Mouse (Mus musculus) forebrain, embryonic 12.5 days (tissue): Measurements from ENCODE around the gene Gm45140. TPM values are rescaled to one million over a fixed set of nuclear protein-coding genes. Genes with fewer than 3 reads are reported as not detected.

Experiments
- ATAC-seq: fragments of 200-750 bp; cut with Nextera tagmentation; 2 replicates; pipeline ENCODE4 v1.8.0; 2017; ENCODE audit warnings: moderate TSS enrichment; ENCODE audit not compliant: low FRiP score
- H3K27ac ChIP-seq: fragments of 300-500 bp; sonication (generic); 2 replicates; pipeline ENCODE4 v1.5.1; 2016; ENCODE audit warnings: mild to moderate bottlenecking
- H3K27me3 ChIP-seq: fragments of 300-500 bp; sonication (generic); 2 replicates; pipeline ENCODE4 v1.6.1; 2016; ENCODE audit warnings: mild to moderate bottlenecking
- H3K36me3 ChIP-seq: fragments of 300-500 bp; sonication (generic); replicated peaks from 2 replicates; pipeline ENCODE4 v1.6.1; 2016; ENCODE audit warnings: mild to moderate bottlenecking
- H3K4me1 ChIP-seq: fragments of 300-500 bp; sonication (generic); 2 replicates; pipeline ENCODE4 v1.6.1; 2016
- H3K4me2 ChIP-seq: fragments of 300-500 bp; sonication (generic); 2 replicates; pipeline ENCODE4 v1.6.1; 2016; ENCODE audit warnings: mild to moderate bottlenecking, moderate library complexity
- H3K4me3 ChIP-seq: fragments of 300-500 bp; sonication (generic); replicated peaks from 2 replicates; pipeline ENCODE4 v1.5.1; 2016; ENCODE audit warnings: mild to moderate bottlenecking
- H3K9ac ChIP-seq: fragments of 300-500 bp; sonication (generic); 2 replicates; pipeline ENCODE4 v1.6.1; 2016; ENCODE audit warnings: mild to moderate bottlenecking
- H3K9me3 ChIP-seq: fragments of 300-500 bp; sonication (generic); 2 replicates; pipeline ENCODE4 v1.6.1; 2016
- WGBS: fragments of 180-500 bp; shearing (Covaris S2); methylation state at CpG from one replicate; pipeline ENCODE4 v1.1.7; 2016; 5-methylcytosine and 5-hydroxymethylcytosine counted together
- polyA plus RNA-seq: library from polyadenylated mRNA; unstranded; fragments of >200 nt; fragmentation: Nextera tagmentation; extraction: Ambion mirVana; gene quantifications from 2 replicates; pipeline ENCODE4 v1.2.1, GENCODE M21; 2016

The Gm45140 gene
- polyA plus RNA-seq, 1 experiment from 2014 or later = 3.3 TPM

DNA sequence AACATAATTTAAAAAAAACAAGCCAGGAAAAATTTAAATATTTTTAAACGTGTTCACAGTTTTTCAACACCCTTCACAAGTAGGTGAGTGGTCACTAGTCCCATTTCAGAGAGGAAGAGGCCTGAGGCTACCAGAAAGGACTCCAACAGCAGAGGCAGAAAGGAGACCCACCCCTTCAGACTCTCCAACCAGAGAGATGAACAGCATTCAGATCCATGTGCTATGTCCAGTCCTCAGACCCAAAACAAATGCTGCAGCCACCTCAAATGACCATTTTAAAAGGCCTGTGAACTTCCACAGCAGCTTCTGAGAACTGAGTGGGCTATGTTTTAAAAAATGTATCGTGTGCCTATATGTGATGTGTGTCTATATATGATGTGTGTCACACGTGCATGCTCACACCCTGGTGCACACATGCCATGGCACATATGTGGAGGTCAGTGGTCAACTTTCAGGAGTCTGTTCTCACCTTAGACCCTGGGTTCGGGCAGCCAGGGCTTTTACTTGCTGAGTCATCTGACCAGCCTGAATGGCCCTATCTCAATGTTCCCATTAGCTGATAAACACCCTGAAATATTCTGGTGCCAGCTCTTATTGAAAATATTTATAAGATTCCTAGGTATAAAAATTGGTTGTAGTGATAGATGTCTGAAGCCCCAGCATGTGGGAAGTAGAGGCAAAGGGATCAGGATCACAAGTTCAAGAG is 27.7 kb downstream of the Gm45140 start:
- no peaks in the 10 kb centered on the region for H3K36me3 ChIP-seq
- no peaks in the 10 kb centered on the region for H3K9me3 ChIP-seq
- no peak overlapping the region for H3K4me2 ChIP-seq
- H3K27ac ChIP-seq = no peak overlapping the region
- peaks cover 19% of the 10 kb centered on the region for H3K4me1 ChIP-seq
- no peak for ATAC-seq
- H3K27me3 ChIP-seq = no peaks in the 10 kb centered on the region
- H3K4me3 ChIP-seq = no peak overlapping the region
- H3K9ac ChIP-seq = no peak overlapping the region
- WGBS = 86% methylated on average over 4 of the region's 4 CpGs

DNA sequence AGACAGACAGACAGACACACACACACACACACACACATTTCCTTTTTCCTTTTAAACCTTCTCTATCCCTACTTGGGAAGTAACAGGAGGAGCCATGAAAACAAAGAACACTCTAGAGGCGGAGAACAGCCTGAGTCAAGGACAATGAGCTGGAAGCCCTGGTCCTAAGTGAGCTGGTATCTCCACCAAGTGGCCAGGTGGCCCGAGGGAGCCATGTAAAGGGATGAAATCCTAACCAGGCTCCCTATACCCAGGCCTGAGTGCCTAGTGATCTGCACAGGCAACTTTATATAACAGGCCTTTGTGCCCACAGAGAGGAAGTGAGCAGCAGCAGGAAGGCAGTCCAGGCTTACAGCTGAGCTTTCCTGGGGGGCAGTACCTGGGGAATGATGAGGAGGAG is 28.7 kb downstream of the Gm45140 start:
- ATAC-seq = no peak
- Histone ChIP-seq H3K4me3 (no peak overlapping the region), H3K27me3 (no peaks in the 10 kb centered on the region)

DNA sequence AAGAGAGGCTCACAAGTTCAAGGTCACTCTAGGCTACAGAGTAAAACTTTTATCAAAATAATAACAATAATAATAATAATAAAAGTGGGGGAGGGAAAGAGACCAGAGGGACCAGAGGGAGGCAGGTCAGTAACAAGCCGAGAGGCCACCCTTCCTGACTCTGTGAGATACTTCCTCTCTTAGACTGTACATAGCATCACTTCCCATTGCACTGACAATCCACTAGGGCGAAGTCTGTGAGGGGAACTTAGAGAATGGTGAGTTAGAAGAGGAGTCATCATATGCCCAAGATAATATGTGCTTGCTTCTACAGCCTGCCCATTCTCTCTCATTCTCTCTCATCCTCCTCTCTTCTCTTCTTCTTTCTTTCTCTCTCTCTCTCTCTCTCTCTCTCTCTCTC is 29.6 kb downstream of the Gm45140 start:
- H3K9ac ChIP-seq = no peak overlapping the region
- H3K27me3 ChIP-seq = no peaks in the 10 kb centered on the region
- H3K9me3 ChIP-seq = no peaks in the 10 kb centered on the region
- no peak for ATAC-seq
- no peak overlapping the region for H3K27ac ChIP-seq
- no peak overlapping the region for H3K4me3 ChIP-seq
- H3K4me2 ChIP-seq = no peak overlapping the region
- H3K36me3 ChIP-seq = no peaks in the 10 kb centered on the region
- 79% methylated on average over 2 of the region's 2 CpGs for WGBS
- peaks cover 9% of the 10 kb centered on the region for H3K4me1 ChIP-seq

More for the DNA sequence above, 28.7 kb downstream of the Gm45140 start:
- peaks cover 11% of the 10 kb centered on the region for H3K4me1 ChIP-seq
- no peak overlapping the region for H3K27ac ChIP-seq
- no peaks in the 10 kb centered on the region for H3K36me3 ChIP-seq
- no peaks in the 10 kb centered on the region for H3K9me3 ChIP-seq
- H3K4me2 ChIP-seq = no peak overlapping the region
- H3K9ac ChIP-seq = no peak overlapping the region
- 57% methylated on average over 2 of the region's 2 CpGs for WGBS

DNA sequence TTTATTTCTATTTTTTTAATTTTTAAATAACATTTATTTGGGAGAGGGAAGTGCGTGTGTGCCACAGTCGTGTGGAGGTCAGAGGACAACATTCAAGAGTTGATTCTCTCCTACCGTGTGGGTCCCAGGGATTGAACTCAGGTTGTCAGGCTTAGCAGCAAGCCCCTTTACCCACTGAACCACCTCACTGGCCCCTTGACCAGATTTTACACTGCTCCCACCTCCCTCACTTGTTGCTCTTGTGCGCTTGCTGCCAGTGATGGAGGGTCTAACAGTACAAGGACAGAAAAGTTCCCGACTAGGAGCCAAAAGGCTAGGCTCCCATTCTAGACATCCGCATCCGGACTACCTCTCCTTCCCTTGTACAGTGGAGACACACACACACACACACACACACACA is 30.1 kb downstream of the Gm45140 start:
- Histone ChIP-seq H3K4me2 (no peak overlapping the region), H3K27me3 (no peaks in the 10 kb centered on the region), H3K4me1 (peaks cover 3% of the 10 kb centered on the region; the same call in 1 of the 2 replicates), H3K9me3 (no peaks in the 10 kb centered on the region), H3K4me3 (no peak overlapping the region), H3K9ac (no peak overlapping the region), H3K36me3 (no peaks in the 10 kb centered on the region), H3K27ac (no peak overlapping the region)
- no peak for ATAC-seq
- WGBS = 94% methylated on average over 7 of the region's 7 CpGs

DNA sequence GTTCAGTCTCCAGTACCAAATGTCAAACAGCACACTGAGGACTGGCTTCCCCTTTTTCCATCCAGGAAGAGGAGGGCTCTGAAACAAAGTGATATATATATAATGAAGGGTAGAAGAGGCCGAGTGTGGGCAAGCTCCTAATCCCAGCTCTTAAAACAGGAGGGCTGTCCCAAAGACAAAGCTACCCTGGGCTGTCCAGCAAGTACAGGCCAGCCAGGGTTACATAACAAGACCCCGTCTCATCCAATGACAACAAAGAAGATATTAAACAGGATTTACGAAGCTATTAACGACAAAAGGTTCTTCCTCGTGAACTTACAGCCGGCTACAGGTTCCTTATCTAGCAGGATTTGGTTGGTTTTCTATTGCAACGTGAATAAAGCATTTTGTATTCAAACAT is 30.7 kb downstream of the Gm45140 start:
- Histone ChIP-seq H3K9ac (no peak overlapping the region), H3K36me3 (no peaks in the 10 kb centered on the region), H3K27ac (no peak overlapping the region), H3K4me1 (no peaks in the 10 kb centered on the region), H3K4me3 (no peak overlapping the region), H3K27me3 (no peaks in the 10 kb centered on the region), H3K9me3 (no peaks in the 10 kb centered on the region), H3K4me2 (no peak overlapping the region)
- no peak for ATAC-seq
- WGBS = 83% methylated on average over 7 of the region's 7 CpGs

DNA sequence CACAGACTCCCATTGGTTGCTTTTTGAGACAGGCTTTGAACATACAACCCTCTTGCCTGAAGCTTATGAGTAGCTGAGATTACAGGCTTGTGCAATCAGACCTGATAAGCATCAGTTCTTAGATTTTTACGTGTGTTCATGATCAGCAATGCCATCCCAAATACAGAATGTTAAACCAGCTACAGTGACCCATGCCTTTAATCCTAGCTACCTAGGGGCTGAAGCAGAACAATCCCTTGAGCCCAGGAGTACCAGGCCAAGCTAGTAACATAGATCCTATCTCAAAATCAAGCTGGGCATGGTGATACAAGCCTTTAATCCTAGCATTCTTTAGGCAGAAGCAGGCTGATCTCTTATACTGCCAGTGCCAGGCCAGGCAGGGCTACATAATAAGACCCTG is 31.6 kb downstream of the Gm45140 start:
- Histone ChIP-seq H3K36me3 (no peaks in the 10 kb centered on the region), H3K4me1 (no peaks in the 10 kb centered on the region), H3K4me3 (no peak overlapping the region), H3K9ac (no peak overlapping the region), H3K4me2 (no peak overlapping the region), H3K27ac (no peak overlapping the region), H3K27me3 (no peaks in the 10 kb centered on the region), H3K9me3 (no peaks in the 10 kb centered on the region)
- ATAC-seq = no peak
- WGBS = 93% methylated on average over 1 of the region's 1 CpGs

DNA sequence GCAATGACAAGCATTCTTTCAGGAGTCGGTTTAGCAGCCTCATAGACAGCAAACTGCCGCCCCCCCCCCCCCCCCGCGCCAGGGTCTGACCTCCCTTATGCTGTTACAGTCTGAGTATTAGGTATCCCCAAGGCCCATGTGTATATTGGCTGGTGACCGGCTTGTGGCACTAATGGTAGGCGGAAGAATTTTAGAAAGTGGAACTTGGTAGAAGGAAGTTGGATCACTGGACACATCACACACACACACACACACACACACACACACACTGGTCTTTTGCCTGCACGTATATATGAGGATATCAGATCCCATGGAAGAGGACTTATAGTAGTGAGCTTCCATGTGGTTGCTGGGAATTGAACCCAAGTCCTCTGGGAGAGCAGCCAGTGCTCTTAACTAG is 33.1 kb downstream of the Gm45140 start:
- Histone ChIP-seq H3K9ac (no peak overlapping the region), H3K9me3 (no peaks in the 10 kb centered on the region), H3K4me1 (no peaks in the 10 kb centered on the region), H3K27ac (no peak overlapping the region), H3K4me2 (no peak overlapping the region), H3K36me3 (no peaks in the 10 kb centered on the region), H3K4me3 (no peak overlapping the region), H3K27me3 (no peaks in the 10 kb centered on the region)
- no peak for ATAC-seq
- 85% methylated on average over 7 of the region's 7 CpGs for WGBS

DNA sequence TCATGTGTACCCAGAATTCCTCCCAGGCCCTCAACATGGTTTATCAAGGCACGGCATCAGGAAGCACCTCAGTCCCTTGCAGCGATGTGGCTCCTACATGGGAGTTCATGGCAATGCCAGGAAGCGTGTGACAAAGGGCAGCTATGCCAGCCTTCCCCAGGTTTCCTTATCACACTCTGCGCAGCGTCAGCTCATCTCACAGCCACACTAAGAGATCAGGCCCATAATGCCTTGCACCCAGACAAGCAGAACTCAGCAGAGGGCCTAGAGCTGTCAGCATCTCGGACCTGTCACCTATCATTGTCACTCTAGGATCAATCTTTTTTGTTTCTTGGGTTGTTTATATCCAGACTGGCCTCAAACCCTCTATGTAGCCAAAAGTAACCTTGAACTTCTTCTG is 36.0 kb downstream of the Gm45140 start:
- Histone ChIP-seq H3K36me3 (no peaks in the 10 kb centered on the region), H3K27me3 (no peaks in the 10 kb centered on the region), H3K4me1 (no peaks in the 10 kb centered on the region), H3K9me3 (no peaks in the 10 kb centered on the region), H3K4me2 (no peak overlapping the region), H3K9ac (no peak overlapping the region), H3K27ac (no peak overlapping the region), H3K4me3 (no peak overlapping the region)
- 86% methylated on average over 6 of the region's 6 CpGs for WGBS
- no peak for ATAC-seq

DNA sequence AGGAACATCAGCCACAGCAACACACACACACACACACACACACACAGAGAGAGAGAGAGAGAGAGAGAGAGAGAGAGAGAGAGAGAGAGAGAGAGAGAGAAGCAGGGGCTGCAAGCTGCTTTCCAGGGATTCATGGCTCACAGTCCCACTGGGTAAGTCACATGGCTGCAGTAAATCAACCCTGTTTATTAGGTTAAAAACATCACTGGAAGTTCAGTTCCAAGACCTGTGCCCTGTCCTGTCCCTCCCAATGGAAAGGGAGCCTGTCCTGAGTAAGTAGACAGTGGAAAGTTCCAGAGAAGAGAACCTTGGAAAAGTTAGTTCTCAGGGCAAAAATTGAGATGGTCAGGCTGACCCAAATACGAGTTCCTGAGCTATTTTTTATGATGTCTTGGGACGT is 38.3 kb downstream of the Gm45140 start:
- H3K27ac ChIP-seq = no peak overlapping the region
- H3K4me2 ChIP-seq = no peak overlapping the region
- H3K9me3 ChIP-seq = no peaks in the 10 kb centered on the region
- no peaks in the 10 kb centered on the region for H3K4me1 ChIP-seq
- WGBS = 51% methylated on average over 2 of the region's 2 CpGs
- H3K9ac ChIP-seq = no peak overlapping the region
- no peak overlapping the region for H3K4me3 ChIP-seq
- no peak for ATAC-seq
- H3K27me3 ChIP-seq = no peaks in the 10 kb centered on the region
- H3K36me3 ChIP-seq = 0 out of 2 replicates have a peak, but pooled peaks cover 5% of the 10 kb centered on the region

DNA sequence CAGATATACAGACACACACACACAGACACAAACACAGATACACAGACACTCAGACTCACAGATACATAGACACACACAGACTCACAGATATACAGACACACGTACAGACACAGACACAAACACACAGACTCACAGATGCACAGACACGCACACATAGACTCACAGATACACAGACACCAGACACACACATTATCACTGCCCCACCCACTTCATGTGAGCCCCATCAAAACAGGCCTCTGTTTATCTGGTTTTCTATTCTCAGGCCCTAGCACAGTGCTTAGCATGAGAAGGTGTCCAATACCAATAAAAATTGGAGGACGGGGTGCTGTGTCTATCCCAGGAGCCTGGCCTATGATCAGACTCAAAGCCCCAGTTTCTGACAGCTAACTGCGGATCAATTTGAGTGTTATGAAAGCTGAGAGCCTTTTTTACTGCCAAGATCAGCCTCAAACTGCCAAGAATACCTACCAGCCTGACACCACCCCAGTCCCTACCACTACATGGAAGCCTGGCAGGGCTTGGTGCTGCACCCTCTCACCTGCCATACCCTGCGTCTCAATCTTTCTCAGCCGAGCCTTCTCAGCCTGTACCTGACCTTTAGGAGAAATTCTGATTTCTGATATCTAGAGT is 39.2 kb downstream of the Gm45140 start:
- H3K9me3 ChIP-seq = no peaks in the 10 kb centered on the region
- H3K4me2 ChIP-seq = no peak overlapping the region
- H3K36me3 ChIP-seq = peaks cover 10% of the 10 kb centered on the region
- no peaks in the 10 kb centered on the region for H3K4me1 ChIP-seq
- H3K4me3 ChIP-seq = no peak overlapping the region
- 91% methylated on average over 6 of the region's 6 CpGs for WGBS
- H3K27ac ChIP-seq = no peak overlapping the region
- ATAC-seq = no peak
- H3K27me3 ChIP-seq = no peaks in the 10 kb centered on the region
- no peak overlapping the region for H3K9ac ChIP-seq

DNA sequence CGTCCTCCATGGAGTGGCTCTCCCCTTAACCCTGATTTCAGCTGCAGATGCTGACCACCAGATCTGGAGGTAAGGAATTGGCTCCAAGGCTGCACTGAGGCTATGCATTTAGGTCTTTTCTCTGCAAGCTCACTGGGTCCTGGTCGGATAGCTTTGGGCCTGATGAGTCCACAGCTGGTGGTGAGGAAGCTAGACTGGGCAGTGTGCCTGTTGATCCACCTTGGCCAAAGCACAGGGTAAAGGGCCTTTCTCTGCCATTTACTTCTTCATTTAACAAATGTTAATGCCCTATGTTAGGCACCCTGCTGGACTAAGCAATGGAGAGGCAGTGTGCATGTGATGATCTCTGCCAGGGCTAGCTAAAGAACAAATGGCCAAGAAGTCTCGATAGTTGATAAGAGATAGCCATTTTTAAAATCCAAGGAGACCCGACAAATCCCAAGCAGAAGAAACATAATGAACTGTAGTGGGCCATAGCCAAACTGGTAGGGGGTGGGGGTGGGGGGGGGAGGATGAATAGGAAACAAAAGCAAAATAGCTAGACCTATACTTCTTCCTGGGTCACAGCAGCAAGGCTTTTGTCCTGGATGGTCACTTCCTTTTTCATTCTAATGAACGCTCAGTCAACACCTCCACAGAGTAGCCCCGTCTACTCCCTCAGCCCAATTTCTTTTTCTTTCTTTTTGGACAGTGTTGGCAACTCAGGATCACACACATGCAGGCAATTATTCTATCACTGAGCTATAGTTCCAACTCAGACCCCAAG is 40.0 kb downstream of the Gm45140 start:
- 53% methylated on average over 6 of the region's 6 CpGs for WGBS
- Histone ChIP-seq H3K4me2 (no peak overlapping the region), H3K9ac (no peak overlapping the region), H3K36me3 (peaks cover 10% of the 10 kb centered on the region), H3K9me3 (no peaks in the 10 kb centered on the region), H3K4me1 (no peaks in the 10 kb centered on the region), H3K4me3 (no peak overlapping the region), H3K27me3 (no peaks in the 10 kb centered on the region), H3K27ac (no peak overlapping the region)
- ATAC-seq = no peak

DNA sequence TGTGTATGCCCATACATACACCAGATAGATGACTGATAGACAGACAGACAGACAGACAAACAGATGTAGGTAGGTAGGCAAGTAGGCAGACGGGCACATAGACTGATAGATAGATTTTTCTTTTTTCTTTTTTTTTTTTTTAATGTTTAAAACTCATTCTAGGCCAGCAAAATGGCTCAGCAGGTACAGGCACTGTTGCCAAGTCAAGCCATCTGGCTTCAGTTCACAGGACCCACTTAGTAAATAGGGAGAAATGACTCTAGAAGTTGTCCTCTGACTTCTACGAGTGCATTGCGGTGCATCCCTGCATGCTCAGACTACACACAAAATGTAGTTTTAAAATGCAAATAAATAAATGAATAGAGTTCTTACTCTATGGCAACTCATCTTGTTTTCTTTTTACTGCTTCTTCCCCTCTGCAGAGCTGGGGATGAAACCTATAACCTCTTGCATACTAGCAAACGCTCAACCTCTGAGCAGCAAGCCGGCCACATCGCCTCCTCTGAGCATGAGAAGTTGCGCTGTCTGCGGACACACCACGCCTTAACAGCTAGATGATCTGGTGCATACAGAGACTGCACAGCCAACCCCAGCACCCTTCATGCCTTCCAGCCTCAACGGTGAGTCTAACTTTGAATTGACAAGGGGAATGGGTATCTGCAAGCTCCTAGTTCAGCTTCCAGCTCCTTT is 41.6 kb downstream of the Gm45140 start:
- Histone ChIP-seq H3K4me1 (peaks cover 9% of the 10 kb centered on the region), H3K4me2 (no peak overlapping the region), H3K9me3 (no peaks in the 10 kb centered on the region), H3K4me3 (no peak overlapping the region), H3K27me3 (no peaks in the 10 kb centered on the region), H3K9ac (no peak overlapping the region), H3K36me3 (peaks cover 10% of the 10 kb centered on the region), H3K27ac (no peak overlapping the region)
- ATAC-seq = no peak
- WGBS = 96% methylated on average over 10 of the region's 10 CpGs
